9 mouse cellular contexts compared by ENCODE assay signal in the genomic region with DNA sequence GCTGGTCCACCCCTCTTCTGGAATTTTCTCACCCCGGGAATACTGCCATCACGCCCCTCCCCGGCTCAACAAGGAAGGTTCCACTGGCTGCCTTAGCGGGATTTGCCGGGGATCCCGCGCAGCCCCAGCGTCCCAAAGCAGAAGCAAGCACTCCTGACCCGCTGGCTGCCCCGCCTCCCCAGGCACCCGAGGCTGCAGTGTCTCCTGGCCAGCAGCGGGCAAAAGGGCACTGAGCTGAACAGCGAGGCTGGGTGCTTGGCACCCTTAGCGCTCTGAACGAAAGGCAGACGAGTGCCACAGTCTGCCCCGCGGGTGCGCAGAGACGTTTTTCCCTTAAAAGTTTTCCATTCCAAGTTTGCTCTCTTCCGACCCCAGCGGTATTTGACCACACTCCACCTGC. TPM values are rescaled to one million over a fixed set of nuclear protein-coding genes. Genes with fewer than 3 reads are reported as not detected.
DNase-seq lines count a peak whose midpoint lies in the region; ATAC-seq and TF ChIP-seq lines count a peak whose summit lies in the region.
"Had no signal": no experiment of that assay in that cellular context is flagged by ENCODE, and none has a peak within 500 bp of the region (broad histone marks: within the 10 kb centered on the region; RNA-seq: fewer than 3 reads in every experiment).

No protein-coding gene starts in this region.

- peaks cover 15% of the 10 kb centered on the region for H3K27me3 ChIP-seq in spleen, adult 2 months (ENCODE audit: control insufficient read depth, insufficient read depth, low read length)
- H3K27me3 ChIP-seq in forebrain, embryonic 13.5 days, result peaks cover 51% of the 10 kb centered on the region
- H3K27me3 ChIP-seq in hindbrain, embryonic 10.5 days (ENCODE audit: insufficient read depth, poor library complexity, severe bottlenecking), result peaks cover 75% of the 10 kb centered on the region
- H3K27me3 ChIP-seq in limb, embryonic 11.5 days (ENCODE audit: control insufficient read depth, insufficient read depth, low read length), result peaks cover 28% of the 10 kb centered on the region

- DNase-seq in spleen, adult 2 months (ENCODE audit: low read depth in 1 of 2, low spot score in 2 of 2), result peak in 1 of 2 experiments; percentile 7
- no peak for DNase-seq in spleen, postnatal 14 days (ENCODE audit: low spot score in 2 of 2)
- DNase-seq in hindbrain, embryonic 10.5 days (ENCODE audit: low spot score), result no peak
- DNase-seq in limb, embryonic 11.5 days (ENCODE audit: low spot score), result peak; percentile 61
- DNase-seq in thymus, postnatal 36 days, result peak; percentile 28 to 31
- no peak for DNase-seq in frontal cortex, adult 2 months (ENCODE audit: extremely low spot score in 1 of 2, low spot score in 1 of 2)

- H3K4me2 ChIP-seq in forebrain, embryonic 13.5 days, result peak overlapping the region; percentile 88
- peak overlapping the region; percentile 94 for H3K4me2 ChIP-seq in limb, embryonic 11.5 days (ENCODE audit: low read depth, severe bottlenecking)

- ATAC-seq in forebrain, embryonic 13.5 days, result no peak
- 0 out of 2 replicates have a peak, but pooled peaks have one; percentile 27 for ATAC-seq in limb, embryonic 11.5 days (ENCODE audit: insufficient number of reproducible peaks, low FRiP score, low TSS enrichment, low read depth)
- ATAC-seq in megakaryocyte progenitor cell, adult 5-6 weeks (replicated peaks; ENCODE audit: poor library complexity), result peak; percentile 57

- H3K9ac ChIP-seq in forebrain, embryonic 13.5 days, result peak overlapping the region; percentile 70
- 0 out of 2 replicates have a peak overlapping the region, but pooled peaks have one; percentile 27 for H3K9ac ChIP-seq in limb, embryonic 11.5 days (ENCODE audit: low read length)

- no peaks in the 10 kb centered on the region for H3K36me3 ChIP-seq in spleen, adult 2 months (ENCODE audit: control insufficient read depth, insufficient read depth, low read length)
- H3K36me3 ChIP-seq in forebrain, embryonic 13.5 days (ENCODE audit: poor library complexity, severe bottlenecking), result no peaks in the 10 kb centered on the region
- 0 out of 2 replicates have a peak, but pooled peaks cover 6% of the 10 kb centered on the region for H3K36me3 ChIP-seq in hindbrain, embryonic 10.5 days
- no peaks in the 10 kb centered on the region for H3K36me3 ChIP-seq in limb, embryonic 11.5 days (ENCODE audit: control insufficient read depth, insufficient read depth, low read length)

- no peak overlapping the region for H3K27ac ChIP-seq in spleen, adult 2 months (ENCODE audit: insufficient read depth, low read length)
- H3K27ac ChIP-seq in forebrain, embryonic 13.5 days, result no peak overlapping the region
- H3K27ac ChIP-seq in hindbrain, embryonic 10.5 days, result peak overlapping the region; percentile 89
- no peak overlapping the region for H3K27ac ChIP-seq in limb, embryonic 11.5 days (replicated peaks; ENCODE audit: low read depth, low read length)

- peaks cover 26% of the 10 kb centered on the region for H3K4me1 ChIP-seq in spleen, adult 2 months (ENCODE audit: control insufficient read depth, insufficient read depth, insufficient read length)
- H3K4me1 ChIP-seq in forebrain, embryonic 13.5 days, result peaks cover 67% of the 10 kb centered on the region
- peaks cover 62% of the 10 kb centered on the region for H3K4me1 ChIP-seq in hindbrain, embryonic 10.5 days (replicated peaks)
- peaks cover 24% of the 10 kb centered on the region for H3K4me1 ChIP-seq in limb, embryonic 11.5 days (ENCODE audit: control insufficient read depth, insufficient read depth, low read length)

- H3K4me3 ChIP-seq in spleen, adult 2 months (ENCODE audit: extremely low read depth, insufficient read depth, insufficient read length), result peak overlapping the region; percentile 57
- peak overlapping the region; percentile 52 for H3K4me3 ChIP-seq in forebrain, embryonic 13.5 days
- H3K4me3 ChIP-seq in hindbrain, embryonic 10.5 days, result peak overlapping the region; percentile 65
- peak overlapping the region; percentile 47 for H3K4me3 ChIP-seq in limb, embryonic 11.5 days (ENCODE audit: low read depth, low read length)

- 2% methylated on average over 22 of the region's 22 CpGs for WGBS in spleen, adult 2 months
- WGBS in forebrain, embryonic 13.5 days, result under 1% methylated on average over 22 of the region's 22 CpGs
- under 1% methylated on average over 22 of the region's 22 CpGs for WGBS in hindbrain, embryonic 10.5 days
- 0% methylated on average over 22 of the region's 22 CpGs for WGBS in limb, embryonic 11.5 days

- no peaks in the 10 kb centered on the region for H3K9me3 ChIP-seq in forebrain, embryonic 13.5 days (replicated peaks)
- H3K9me3 ChIP-seq in hindbrain, embryonic 10.5 days, result no peaks in the 10 kb centered on the region
- H3K9me3 ChIP-seq in limb, embryonic 11.5 days (ENCODE audit: control insufficient read depth, low read length), result no peaks in the 10 kb centered on the region

- TF ChIP-seq POLR2A in spleen, adult 2 months (IDR thresholded peaks at IDR 0.05; ENCODE audit: low read depth, low read length), result no peak

- no peak for TF ChIP-seq CTCF in spleen, adult 2 months (IDR thresholded peaks at IDR 0.05; ENCODE audit: extremely low read depth, insufficient read depth, insufficient read length, insufficient replicate concordance)

RNA-seq across cellular contexts. Expression of gene Gfra1, which starts 2.1 kb away (rescaled TPM):
- 0.09 and 0.82 TPM in 2 replicates for polyA plus RNA-seq in spleen, adult 2 months (2012; rRNA removed)
- 15.2 and 15.4 TPM in 2 replicates for polyA plus RNA-seq in forebrain, embryonic 13.5 days (2015; fragmentation: Nextera tagmentation; extraction: Ambion mirVana)
- polyA plus RNA-seq in hindbrain, embryonic 10.5 days (2016; fragmentation: Nextera tagmentation; extraction: Ambion mirVana), result 26.7 and 35.8 TPM in 2 replicates
- 5.6 and 5.8 TPM in 2 replicates for polyA plus RNA-seq in limb, embryonic 11.5 days (2014; fragmentation: Nextera tagmentation; extraction: Ambion mirVana)
- 0.20 TPM in 1 of 2 replicates, not detected in the other for total RNA-seq in megakaryocyte progenitor cell, adult 5-6 weeks (2015)
- total RNA-seq in megakaryocyte progenitor cell, adult 5-6 weeks (2017), result 0.03 and 0.08 TPM in 2 replicates
- 22.4 and 22.8 TPM in 2 replicates for polyA plus RNA-seq in frontal cortex, adult 2 months (2012; rRNA removed)

RNA-seq across cellular contexts. Expression of gene Ccdc172, which starts 58.2 kb away (rescaled TPM):
- not detected in 2 replicates for polyA plus RNA-seq in spleen, adult 2 months (2012; rRNA removed)
- polyA plus RNA-seq in forebrain, embryonic 13.5 days (2015; fragmentation: Nextera tagmentation; extraction: Ambion mirVana), result not detected in 2 replicates
- not detected in 2 replicates for polyA plus RNA-seq in hindbrain, embryonic 10.5 days (2016; fragmentation: Nextera tagmentation; extraction: Ambion mirVana)
- not detected in 2 replicates for polyA plus RNA-seq in limb, embryonic 11.5 days (2014; fragmentation: Nextera tagmentation; extraction: Ambion mirVana)
- total RNA-seq in megakaryocyte progenitor cell, adult 5-6 weeks (2015), result not detected in 2 replicates
- not detected in 2 replicates for total RNA-seq in megakaryocyte progenitor cell, adult 5-6 weeks (2017)
- not detected in 2 replicates for polyA plus RNA-seq in frontal cortex, adult 2 months (2012; rRNA removed)
- total RNA-seq: left cerebral cortex, postnatal 10 days had no signal

Comparison
In these comparisons a context has a peak if more than half of its experiments do, and no peak if none do; other contexts are left out.
1. DNase-seq: peak in limb, embryonic 11.5 days (single experiment) and thymus, postnatal 36 days (2 of 2); none in spleen, postnatal 14 days (0 of 2), hindbrain, embryonic 10.5 days (single experiment) and frontal cortex, adult 2 months (0 of 2).
2. Peak in every context shown above with its lines, with median percentiles within 50 percentile points of each other: H3K4me3 ChIP-seq.